Comparison of ENCODE assay signal across 28 mouse cellular contexts in the genomic region with DNA sequence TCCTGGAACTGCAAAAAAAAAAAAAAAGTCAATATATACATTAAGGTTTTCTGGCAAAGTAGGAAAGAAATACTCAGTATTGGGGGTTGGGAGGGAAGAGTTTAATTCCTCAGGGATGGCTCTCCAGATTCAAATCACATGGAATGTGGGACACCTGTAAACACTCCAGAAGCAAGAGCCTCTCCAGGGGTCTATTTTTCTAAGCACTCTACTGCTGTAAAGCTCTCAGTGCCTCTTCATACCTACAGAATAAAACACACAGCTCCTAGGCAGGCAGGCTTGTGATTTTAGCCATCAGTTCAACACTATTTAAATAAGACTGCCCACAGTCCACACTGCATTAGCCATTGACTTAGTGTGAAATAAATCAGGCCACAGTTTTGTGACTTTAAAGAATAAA. TPM values are rescaled to one million over a fixed set of nuclear protein-coding genes. Genes with fewer than 3 reads are reported as not detected.
DNase-seq lines count a peak whose midpoint lies in the region; ATAC-seq and TF ChIP-seq lines count a peak whose summit lies in the region.
"Had no signal": no experiment of that assay in that cellular context is flagged by ENCODE, and none has a peak within 500 bp of the region (broad histone marks: within the 10 kb centered on the region; RNA-seq: fewer than 3 reads in every experiment).

No protein-coding gene starts in this region.

- no peak for DNase-seq in heart, adult 18-20 months
- DNase-seq in heart, postnatal 0 days (ENCODE audit: low spot score) = no peak
- no peak for DNase-seq in heart, adult 8-10 months (ENCODE audit: low spot score)
- DNase-seq in lung, postnatal 4 days = no peak
- peak; percentile 30 for DNase-seq in lung, postnatal 36 days
- no peak for DNase-seq in layer of hippocampus, adult 18-20 months (ENCODE audit: low spot score in 2 of 2)
- DNase-seq: adrenal gland, postnatal 14 days; cerebellum, adult 11-12 months; cerebellum, adult 9-11 months; embryo, embryonic 11 days; gastrocnemius, postnatal 25 days; kidney, postnatal 25 days; right cerebral cortex, postnatal 25 days had no signal

- TF ChIP-seq EP300 in heart, postnatal 0 days (IDR thresholded peaks at IDR 0.05; ENCODE audit: low read depth) = no peak

- TF ChIP-seq CTCF in heart, postnatal 0 days (IDR thresholded peaks at IDR 0.05; ENCODE audit: low read depth) = no peak

- ATAC-seq in heart, embryonic 11.5 days (replicated peaks; ENCODE audit: insufficient number of reproducible peaks, low FRiP score, low TSS enrichment) = no peak
- no peak for ATAC-seq in heart, postnatal 0 days (ENCODE audit: insufficient read depth, low read depth)
- ATAC-seq in lung, embryonic 16.5 days (ENCODE audit: low read depth) = peak; percentile 84
- ATAC-seq: forebrain, embryonic 14.5 days; intestine, embryonic 16.5 days; midbrain, embryonic 15.5 days had no signal

- no peak overlapping the region for H3K4me2 ChIP-seq in heart, embryonic 11.5 days
- no peak overlapping the region for H3K4me2 ChIP-seq in heart, postnatal 0 days (ENCODE audit: low read depth, low read length)
- H3K4me2 ChIP-seq in lung, embryonic 16.5 days (ENCODE audit: low read depth, low read length) = no peak overlapping the region
- H3K4me2 ChIP-seq: embryonic facial prominence, embryonic 12.5 days; hindbrain, embryonic 12.5 days; limb, embryonic 12.5 days; liver, embryonic 15.5 days; midbrain, embryonic 15.5 days; neural tube, embryonic 15.5 days had no signal

- H3K4me3 ChIP-seq in heart, embryonic 11.5 days (ENCODE audit: low read depth, low read length) = no peak overlapping the region
- H3K4me3 ChIP-seq in heart, postnatal 0 days (ENCODE audit: low read depth, low read length) = no peak overlapping the region
- no peak overlapping the region for H3K4me3 ChIP-seq in lung, embryonic 16.5 days (ENCODE audit: low read length)
- H3K4me3 ChIP-seq: embryonic facial prominence, embryonic 12.5 days; hindbrain, embryonic 12.5 days; layer of hippocampus, adult 2 months; left cerebral cortex, adult 2 months; limb, embryonic 12.5 days; liver, embryonic 15.5 days; midbrain, embryonic 10.5 days; midbrain, embryonic 15.5 days; neural tube, embryonic 15.5 days had no signal

- H3K9ac ChIP-seq in heart, embryonic 11.5 days (ENCODE audit: low read depth, low read length) = no peak overlapping the region
- no peak overlapping the region for H3K9ac ChIP-seq in heart, postnatal 0 days (replicated peaks; ENCODE audit: low read depth, low read length)
- H3K9ac ChIP-seq in lung, embryonic 16.5 days (ENCODE audit: low read length) = no peak overlapping the region
- H3K9ac ChIP-seq: embryonic facial prominence, embryonic 12.5 days; hindbrain, embryonic 12.5 days; limb, embryonic 12.5 days; liver, embryonic 15.5 days; midbrain, embryonic 15.5 days; neural tube, embryonic 15.5 days had no signal

- H3K27ac ChIP-seq in heart, embryonic 11.5 days (ENCODE audit: low read depth, low read length) = 0 out of 2 replicates have a peak overlapping the region, but pooled peaks have one; percentile 37
- H3K27ac ChIP-seq in heart, postnatal 0 days (ENCODE audit: low read depth) = 0 out of 2 replicates have a peak overlapping the region, but pooled peaks have one; percentile 2
- peak overlapping the region; percentile 83 for H3K27ac ChIP-seq in lung, embryonic 16.5 days (ENCODE audit: low read length)
- H3K27ac ChIP-seq: embryonic facial prominence, embryonic 12.5 days; hindbrain, embryonic 12.5 days; layer of hippocampus, adult 2 months; left cerebral cortex, adult 2 months; limb, embryonic 12.5 days; liver, embryonic 15.5 days; midbrain, embryonic 10.5 days; midbrain, embryonic 15.5 days; neural tube, embryonic 15.5 days; stomach, postnatal 0 days had no signal

- no peaks in the 10 kb centered on the region for H3K27me3 ChIP-seq in heart, embryonic 11.5 days (ENCODE audit: control insufficient read depth, insufficient read depth, low read length)
- no peaks in the 10 kb centered on the region for H3K27me3 ChIP-seq in heart, postnatal 0 days (ENCODE audit: control insufficient read depth, insufficient read depth, low read length)
- no peaks in the 10 kb centered on the region for H3K27me3 ChIP-seq in lung, embryonic 16.5 days (ENCODE audit: control insufficient read depth, insufficient read depth, low read depth, low read length)
- H3K27me3 ChIP-seq: embryonic facial prominence, embryonic 12.5 days; hindbrain, embryonic 12.5 days; limb, embryonic 12.5 days; liver, embryonic 15.5 days; midbrain, embryonic 15.5 days; neural tube, embryonic 15.5 days had no signal

- H3K36me3 ChIP-seq in heart, embryonic 11.5 days (ENCODE audit: control insufficient read depth, insufficient read depth, low read length) = no peaks in the 10 kb centered on the region
- H3K36me3 ChIP-seq in heart, postnatal 0 days (replicated peaks; ENCODE audit: control insufficient read depth, insufficient read depth, low read length) = no peaks in the 10 kb centered on the region
- H3K36me3 ChIP-seq in lung, embryonic 16.5 days (ENCODE audit: control insufficient read depth, insufficient read depth, low read length) = no peaks in the 10 kb centered on the region
- H3K36me3 ChIP-seq: embryonic facial prominence, embryonic 12.5 days; limb, embryonic 12.5 days; liver, embryonic 15.5 days; midbrain, embryonic 15.5 days; neural tube, embryonic 15.5 days had no signal

- no peaks in the 10 kb centered on the region for H3K9me3 ChIP-seq in heart, embryonic 11.5 days (replicated peaks; ENCODE audit: control insufficient read depth, low read length)
- H3K9me3 ChIP-seq in heart, postnatal 0 days (replicated peaks; ENCODE audit: control insufficient read depth, low read length) = no peaks in the 10 kb centered on the region
- no peaks in the 10 kb centered on the region for H3K9me3 ChIP-seq in lung, embryonic 16.5 days (ENCODE audit: control insufficient read depth, low read length)
- H3K9me3 ChIP-seq: embryonic facial prominence, embryonic 12.5 days; hindbrain, embryonic 12.5 days; limb, embryonic 12.5 days; liver, embryonic 15.5 days; midbrain, embryonic 15.5 days; neural tube, embryonic 15.5 days had no signal

- peaks cover 40% of the 10 kb centered on the region for H3K4me1 ChIP-seq in heart, embryonic 11.5 days (ENCODE audit: control insufficient read depth, insufficient read depth, low read length)
- peaks cover 27% of the 10 kb centered on the region for H3K4me1 ChIP-seq in heart, postnatal 0 days (ENCODE audit: control insufficient read depth, insufficient read depth)
- peaks cover 11% of the 10 kb centered on the region for H3K4me1 ChIP-seq in lung, embryonic 16.5 days (replicated peaks; ENCODE audit: control insufficient read depth, insufficient read depth, low read length)
- H3K4me1 ChIP-seq: liver, embryonic 15.5 days; midbrain, embryonic 10.5 days; midbrain, embryonic 15.5 days had no signal

RNA-seq across cellular contexts. Expression of a gene that starts 53.8 kb away (rescaled TPM):
- polyA plus RNA-seq in heart, embryonic 11.5 days (2014; fragmentation: Nextera tagmentation; extraction: Ambion mirVana) = 107 and 108 TPM in 2 replicates
- 1 to 10 TPM; 3.0 to 3.9 TPM for total RNA-seq in heart, adult 18-20 months (2021)
- total RNA-seq in heart, postnatal 0 days (2014; rRNA removed; ENCODE audit: low replicate concordance) = 25.1 and 49.7 TPM in 2 replicates
- polyA plus RNA-seq in heart, postnatal 0 days (2015; fragmentation: Nextera tagmentation; extraction: Ambion mirVana) = 21.8 and 23.5 TPM in 2 replicates
- total RNA-seq in heart, adult 8-10 months (2022) = 1 to 10 TPM; 3.7 to 4.7 (median 4.4) TPM
- polyA plus RNA-seq in lung, embryonic 16.5 days (2015; fragmentation: Nextera tagmentation; extraction: Ambion mirVana) = 13.0 and 14.4 TPM in 2 replicates
- total RNA-seq in layer of hippocampus, adult 18-20 months (2021) = 10 to 100 TPM; 32.1 to 35.4 TPM
- total RNA-seq: gastrocnemius, adult 18-20 months; gastrocnemius, postnatal 25 days had no signal

Comparison
In these comparisons a context has a peak if more than half of its experiments do, and no peak if none do; other contexts are left out.
1. H3K27ac ChIP-seq: peak in every context shown above with its lines; median percentile 83 in lung, embryonic 16.5 days; 37 in heart, embryonic 11.5 days; 2 in heart, postnatal 0 days.